ENCODE assay signal across 8 mouse cellular contexts in genomic region chr5:4918376-4918775, GRCm38 (mm10).
DNase-seq lines count a peak whose midpoint lies in the region; ATAC-seq and TF ChIP-seq lines count a peak whose summit lies in the region.

No protein-coding gene starts in this region.

- H3K4me3 ChIP-seq in G1E (ENCODE audit: low read depth, low read length) = no peak overlapping the region
- H3K4me3 ChIP-seq in forebrain, embryonic 14.5 days (ENCODE audit: low read depth, low read length) = no peak overlapping the region
- H3K4me3 ChIP-seq in limb, embryonic 14.5 days (replicated peaks; ENCODE audit: low read length) = no peak overlapping the region
- H3K4me3 ChIP-seq in neural tube, embryonic 13.5 days = no peak overlapping the region

- peak; percentile 24 for DNase-seq in CD4-positive helper T cell, adult 2 months (ENCODE audit: low read depth, low spot score)
- peak; percentile 7 for DNase-seq in G1E (ENCODE audit: low spot score)
- DNase-seq in cerebellum, adult 11 months = peak; percentile 56
- peak; percentile 87 for DNase-seq in forebrain, embryonic 14.5 days (ENCODE audit: low spot score)
- DNase-seq in kidney, adult 8-10 months = peak; percentile 24 to 55
- peak; percentile 83 for DNase-seq in limb, embryonic 14.5 days (ENCODE audit: low spot score)

- no peaks in the 10 kb centered on the region for H3K9me3 ChIP-seq in G1E (replicated peaks)
- H3K9me3 ChIP-seq in forebrain, embryonic 14.5 days (replicated peaks; ENCODE audit: control insufficient read depth, low read length) = no peaks in the 10 kb centered on the region
- no peaks in the 10 kb centered on the region for H3K9me3 ChIP-seq in limb, embryonic 14.5 days (ENCODE audit: control insufficient read depth, low read length)
- no peaks in the 10 kb centered on the region for H3K9me3 ChIP-seq in neural tube, embryonic 13.5 days

- H3K27me3 ChIP-seq in G1E (ENCODE audit: insufficient read depth, low read length) = no peaks in the 10 kb centered on the region; the same call in 1 of the 2 replicates
- H3K27me3 ChIP-seq in forebrain, embryonic 14.5 days (replicated peaks; ENCODE audit: control insufficient read depth, insufficient read depth, low read length) = no peaks in the 10 kb centered on the region
- no peaks in the 10 kb centered on the region for H3K27me3 ChIP-seq in limb, embryonic 14.5 days (ENCODE audit: control insufficient read depth, insufficient read depth, low read length)
- H3K27me3 ChIP-seq in neural tube, embryonic 13.5 days = peaks cover 14% of the 10 kb centered on the region; the same call in 1 of the 2 replicates

- no peak for TF ChIP-seq POLR2A in limb, embryonic 14.5 days (IDR thresholded peaks at IDR 0.05; ENCODE audit: borderline replicate concordance, extremely low read depth, insufficient read depth, insufficient read length)

- H3K4me2 ChIP-seq in forebrain, embryonic 14.5 days (ENCODE audit: low read length) = no peak overlapping the region
- no peak overlapping the region for H3K4me2 ChIP-seq in limb, embryonic 14.5 days (replicated peaks; ENCODE audit: low read depth, low read length, severe bottlenecking)
- no peak overlapping the region for H3K4me2 ChIP-seq in neural tube, embryonic 13.5 days

- 10% methylated on average over 6 of the region's 6 CpGs for WGBS in forebrain, embryonic 14.5 days
- WGBS in limb, embryonic 14.5 days = 17% methylated on average over 6 of the region's 6 CpGs
- 9% methylated on average over 6 of the region's 6 CpGs for WGBS in neural tube, embryonic 13.5 days

- no peak overlapping the region for H3K9ac ChIP-seq in forebrain, embryonic 14.5 days (ENCODE audit: low read length)
- no peak overlapping the region for H3K9ac ChIP-seq in limb, embryonic 14.5 days (ENCODE audit: low read depth, low read length, severe bottlenecking)
- H3K9ac ChIP-seq in neural tube, embryonic 13.5 days = no peak overlapping the region

- no peaks in the 10 kb centered on the region for H3K36me3 ChIP-seq in G1E (replicated peaks)
- no peaks in the 10 kb centered on the region for H3K36me3 ChIP-seq in forebrain, embryonic 14.5 days (ENCODE audit: control insufficient read depth, insufficient read depth, low read length)
- H3K36me3 ChIP-seq in limb, embryonic 14.5 days (ENCODE audit: control insufficient read depth, insufficient read depth, low read length) = no peaks in the 10 kb centered on the region
- no peaks in the 10 kb centered on the region for H3K36me3 ChIP-seq in neural tube, embryonic 13.5 days

- H3K27ac ChIP-seq in forebrain, embryonic 14.5 days (ENCODE audit: low read depth, low read length) = no peak overlapping the region
- H3K27ac ChIP-seq in limb, embryonic 14.5 days (replicated peaks; ENCODE audit: low read depth, low read length) = no peak overlapping the region
- H3K27ac ChIP-seq in neural tube, embryonic 13.5 days (replicated peaks) = no peak overlapping the region

- no peak for ATAC-seq in G1E (ENCODE audit: extremely low read depth, insufficient number of reproducible peaks, low FRiP score, poor library complexity, severe bottlenecking)
- ATAC-seq in forebrain, embryonic 14.5 days = no peak
- ATAC-seq in limb, embryonic 14.5 days (ENCODE audit: low FRiP score, low read depth) = peak; percentile 47; the same call in 1 of the 2 replicates
- ATAC-seq in neural tube, embryonic 13.5 days (ENCODE audit: low read depth) = 0 out of 2 replicates have a peak, but pooled peaks have one; percentile 56
- ATAC-seq in erythroid progenitor cell, adult 5-6 weeks (replicated peaks; ENCODE audit: low FRiP score, poor library complexity, severe bottlenecking) = no peak

- TF ChIP-seq CTCF in G1E (IDR thresholded peaks at IDR 0.05; ENCODE audit: low read depth, low read length) = peak; percentile 77

- H3K4me1 ChIP-seq in G1E (ENCODE audit: insufficient read depth, low read depth, low read length) = no peaks in the 10 kb centered on the region
- peaks cover 2% of the 10 kb centered on the region; the same call in 1 of the 2 replicates for H3K4me1 ChIP-seq in forebrain, embryonic 14.5 days (ENCODE audit: control insufficient read depth, insufficient read depth, low read length)
- no peaks in the 10 kb centered on the region for H3K4me1 ChIP-seq in limb, embryonic 14.5 days (ENCODE audit: control insufficient read depth, insufficient read depth, low read length)
- H3K4me1 ChIP-seq in neural tube, embryonic 13.5 days (replicated peaks) = no peaks in the 10 kb centered on the region

Comparison
In these comparisons a context has a peak if more than half of its experiments do, and no peak if none do; other contexts are left out.
1. DNase-seq: peak in every context shown above with its lines; median percentile 87 in forebrain, embryonic 14.5 days; 83 in limb, embryonic 14.5 days; 56 in cerebellum, adult 11 months; 40 in kidney, adult 8-10 months; 24 in CD4-positive helper T cell, adult 2 months; 7 in G1E.
2. ATAC-seq: peak in limb, embryonic 14.5 days (single experiment) and neural tube, embryonic 13.5 days (single experiment); none in G1E (single experiment), forebrain, embryonic 14.5 days (single experiment) and erythroid progenitor cell, adult 5-6 weeks (single experiment).